Mouse (Mus musculus) heart, postnatal 0 days (tissue): ENCODE measurements around the gene Ttc9b.

Source experiments
- CTCF ChIP-seq: IDR thresholded peaks from 2 replicates; pipeline ENCODE4 v1.5.1; 2016; ENCODE audit warnings: antibody characterized with exemption, control low read depth, low read depth
- EP300 ChIP-seq: IDR thresholded peaks from 2 replicates; pipeline ENCODE4 v1.6.1; 2016; ENCODE audit warnings: antibody characterized with exemption, low read depth

DNA sequence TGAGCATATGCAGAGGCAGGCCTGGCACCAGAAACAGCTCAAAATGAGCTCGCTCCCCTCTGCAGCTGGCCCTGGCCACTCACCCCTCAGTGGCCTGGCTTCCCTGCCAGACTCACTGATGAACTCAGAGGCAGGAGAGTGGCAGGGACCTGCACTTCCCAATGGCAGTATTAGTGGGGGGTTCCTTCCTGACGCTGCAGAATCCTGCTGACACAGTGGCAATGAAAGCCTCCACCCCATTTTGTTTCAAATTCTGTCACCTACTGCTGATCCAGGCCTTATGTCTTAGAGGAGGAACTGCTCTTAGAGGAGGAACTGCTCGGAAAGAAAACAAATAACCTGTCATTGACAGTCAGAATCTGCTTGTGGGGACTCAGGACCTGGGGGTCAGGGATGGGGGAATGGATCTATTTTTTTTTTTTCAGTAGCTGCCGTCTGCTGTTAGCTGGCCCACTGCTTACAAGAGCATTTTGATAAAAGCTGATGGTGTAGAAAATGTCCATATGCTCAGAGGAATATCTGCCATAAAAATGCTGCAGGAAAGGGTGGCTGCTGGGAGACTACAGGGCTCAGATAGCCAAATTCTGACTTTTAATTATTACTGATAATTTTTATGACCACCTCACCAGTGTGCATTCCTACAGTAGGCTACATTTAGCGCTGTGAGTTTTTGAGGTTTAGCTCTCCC lies 48.9 kb upstream of the Ttc9b start:
- TF ChIP-seq CTCF = no peak
- TF ChIP-seq EP300 = no peak
